Mouse (Mus musculus): Measurements from ENCODE around the gene Samm50. TPM values are rescaled to one million over a fixed set of nuclear protein-coding genes. Genes with fewer than 3 reads are reported as not detected.

Samm50 gene
- polyA plus RNA-seq, 2 experiments = 12.3 to 49.3 TPM

DNA sequence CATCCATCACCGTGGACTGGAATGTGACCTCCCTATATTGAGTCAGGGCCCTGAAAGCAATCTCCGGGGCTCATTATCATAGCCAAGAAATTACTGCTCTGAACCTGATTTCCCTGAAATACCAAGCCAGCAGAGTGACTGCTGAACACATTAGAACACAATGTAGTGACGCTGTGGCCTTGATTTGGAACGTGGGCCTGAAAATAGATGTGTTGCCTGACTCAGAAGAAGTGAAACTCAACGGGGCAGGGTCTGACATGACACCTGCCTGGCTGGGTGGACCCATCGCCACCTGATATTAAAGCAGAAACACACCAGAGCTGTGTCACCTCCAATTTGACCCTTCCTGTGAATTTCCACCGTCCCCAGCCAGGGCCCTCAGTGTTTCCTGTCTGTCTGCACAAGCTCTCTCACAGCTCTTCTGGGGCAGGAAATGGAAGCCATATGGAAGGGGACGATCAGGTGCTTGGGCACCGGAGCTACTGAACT lies 26.8 kb downstream of the Samm50 start:
- no peak for TF ChIP-seq CTCF (IDR thresholded peaks at IDR 0.05; ENCODE audit: low read depth)
- TF ChIP-seq EP300 (IDR thresholded peaks at IDR 0.05; ENCODE audit: low read depth) = no peak
- WGBS (ENCODE audit: insufficient replicate concordance) = 25% methylated on average over 9 of the region's 9 CpGs
- Histone ChIP-seq H3K4me2 (ENCODE audit: low read depth) (no peak overlapping the region), H3K36me3 (replicated peaks; ENCODE audit: control insufficient read depth, insufficient read depth, low read depth) (peaks cover 3% of the 10 kb centered on the region; the same call in 1 of the 2 replicates), H3K4me1 (replicated peaks; ENCODE audit: control insufficient read depth in 2 of 2, insufficient read depth in 2 of 2, low read length in 1 of 2) (peaks cover 0 to 14% of the 10 kb centered on the region in 2 experiments; a peak in 2 of 4 replicates), H3K9me3 (ENCODE audit: control insufficient read depth, low read length) (no peaks in the 10 kb centered on the region), H3K9ac (replicated peaks) (no peak overlapping the region), H3K4me3 (ENCODE audit: insufficient read depth in 1 of 2, low read depth in 2 of 2, low read length in 2 of 2) (no peak overlapping the region), H3K27me3 (ENCODE audit: control insufficient read depth, insufficient read depth, low read length) (no peaks in the 10 kb centered on the region; the same call in 1 of the 2 replicates), H3K27ac (no peak overlapping the region)
- DNase-seq (ENCODE audit: low read depth in 3 of 3, low spot score in 3 of 3) = no peak
- no peak for ATAC-seq (ENCODE audit: insufficient read depth)

DNA sequence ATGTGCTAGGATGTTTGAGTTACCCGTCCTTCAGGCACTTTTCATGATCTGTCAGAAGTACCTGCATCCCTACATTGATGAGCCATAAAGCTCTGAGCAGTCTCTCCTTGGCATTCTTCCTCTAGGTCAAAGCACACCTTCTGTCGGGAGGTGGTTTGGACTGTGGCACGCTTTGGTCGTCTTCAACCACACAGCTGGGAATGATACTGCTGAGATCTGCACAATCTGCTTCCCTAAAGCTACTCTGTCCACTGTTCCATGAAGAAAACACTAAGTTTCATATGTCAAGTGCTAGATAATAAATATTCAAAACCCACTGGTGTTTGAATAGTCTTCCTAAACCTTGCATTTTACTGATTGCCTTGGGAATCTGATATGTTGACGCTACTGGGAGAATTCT lies 29.5 kb downstream of the Samm50 start:
- WGBS (ENCODE audit: insufficient replicate concordance) = 70% methylated on average over 5 of the region's 5 CpGs

DNA sequence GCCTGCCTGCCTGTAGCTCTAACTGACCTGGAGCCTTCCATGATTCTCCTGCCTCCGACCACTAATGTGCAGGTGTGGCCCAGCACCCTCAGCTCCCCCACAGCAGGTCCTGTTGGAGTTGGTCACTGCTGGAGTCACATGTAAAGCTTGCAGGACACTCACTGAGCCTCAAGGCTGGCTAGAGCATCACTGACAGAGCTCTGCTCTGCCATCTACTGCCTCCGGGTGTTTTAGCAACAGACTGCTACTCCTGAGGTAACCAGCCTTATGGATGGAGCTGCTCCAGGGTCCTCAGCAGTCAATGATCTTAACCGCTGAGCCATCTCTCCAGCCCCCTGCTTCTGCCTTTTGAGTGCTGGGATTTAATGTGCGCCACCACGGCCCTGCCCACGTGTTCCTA lies 31.4 kb downstream of the Samm50 start:
- H3K4me1 ChIP-seq (replicated peaks; ENCODE audit: control insufficient read depth in 2 of 2, insufficient read depth in 2 of 2, low read length in 1 of 2) = no peaks in the 10 kb centered on the region; a peak in 1 of 4 replicates
- 41% methylated on average over 6 of the region's 6 CpGs for WGBS (ENCODE audit: insufficient replicate concordance)
- DNase-seq (ENCODE audit: low read depth in 3 of 3, low spot score in 3 of 3) (no peak), ATAC-seq (ENCODE audit: insufficient read depth) (no peak)
- no peak overlapping the region for H3K9ac ChIP-seq (replicated peaks)
- H3K27me3 ChIP-seq (ENCODE audit: control insufficient read depth, insufficient read depth, low read length) = no peaks in the 10 kb centered on the region; the same call in 1 of the 2 replicates
- TF ChIP-seq EP300 (IDR thresholded peaks at IDR 0.05; ENCODE audit: low read depth) = no peak
- peak; percentile 20; the same call in 1 of the 2 replicates for TF ChIP-seq CTCF (IDR thresholded peaks at IDR 0.05; ENCODE audit: low read depth)
- H3K27ac ChIP-seq = no peak overlapping the region
- no peaks in the 10 kb centered on the region for H3K36me3 ChIP-seq (replicated peaks; ENCODE audit: control insufficient read depth, insufficient read depth, low read depth)
- H3K4me2 ChIP-seq (ENCODE audit: low read depth) = no peak overlapping the region
- no peak overlapping the region for H3K4me3 ChIP-seq (ENCODE audit: insufficient read depth in 1 of 2, low read depth in 2 of 2, low read length in 2 of 2)
- H3K9me3 ChIP-seq (ENCODE audit: control insufficient read depth, low read length) = no peaks in the 10 kb centered on the region

More for the DNA sequence above, 29.5 kb downstream of the Samm50 start:
- DNase-seq (ENCODE audit: low read depth in 3 of 3, low spot score in 3 of 3) (no peak), ATAC-seq (ENCODE audit: insufficient read depth) (no peak)
- no peak overlapping the region for H3K4me2 ChIP-seq (ENCODE audit: low read depth)
- H3K27me3 ChIP-seq (ENCODE audit: control insufficient read depth, insufficient read depth, low read length) = no peaks in the 10 kb centered on the region; the same call in 1 of the 2 replicates
- TF ChIP-seq CTCF (IDR thresholded peaks at IDR 0.05; ENCODE audit: low read depth) (no peak), EP300 (IDR thresholded peaks at IDR 0.05; ENCODE audit: low read depth) (no peak)
- H3K27ac ChIP-seq = no peak overlapping the region
- H3K4me1 ChIP-seq (replicated peaks; ENCODE audit: control insufficient read depth in 2 of 2, insufficient read depth in 2 of 2, low read length in 1 of 2) = peaks cover 0 to 12% of the 10 kb centered on the region in 2 experiments; a peak in 2 of 4 replicates
- H3K9me3 ChIP-seq (ENCODE audit: control insufficient read depth, low read length) = no peaks in the 10 kb centered on the region
- no peaks in the 10 kb centered on the region for H3K36me3 ChIP-seq (replicated peaks; ENCODE audit: control insufficient read depth, insufficient read depth, low read depth)
- H3K4me3 ChIP-seq (ENCODE audit: insufficient read depth in 1 of 2, low read depth in 2 of 2, low read length in 2 of 2) = no peak overlapping the region
- H3K9ac ChIP-seq (replicated peaks) = no peak overlapping the region

DNA sequence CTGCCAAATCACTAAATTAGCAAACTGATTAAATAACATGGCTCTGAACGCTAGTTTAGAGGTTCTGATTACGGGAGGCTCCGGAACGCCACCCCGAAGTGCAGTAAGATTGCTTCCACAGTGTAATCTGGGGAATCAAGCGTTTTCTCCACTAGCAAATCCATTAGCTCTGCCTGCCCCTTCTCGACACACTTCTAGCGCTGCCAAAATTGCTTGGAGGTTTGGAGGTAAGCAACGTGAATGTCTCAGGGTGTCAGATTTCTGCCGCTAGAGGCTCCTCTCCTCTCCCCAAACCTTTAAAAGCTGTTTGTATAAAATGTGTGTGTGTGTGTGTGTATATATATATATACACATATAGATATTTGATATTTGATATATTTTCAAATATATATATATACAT lies 32.7 kb downstream of the Samm50 start:
- H3K36me3 ChIP-seq (replicated peaks; ENCODE audit: control insufficient read depth, insufficient read depth, low read depth) = no peaks in the 10 kb centered on the region
- ATAC-seq (ENCODE audit: insufficient read depth) (no peak), DNase-seq (ENCODE audit: low read depth in 3 of 3, low spot score in 3 of 3) (no peak)
- whole genome bisulfite sequencing (ENCODE audit: insufficient replicate concordance) = 53% methylated on average over 10 of the region's 10 CpGs
- H3K4me2 ChIP-seq (ENCODE audit: low read depth) = no peak overlapping the region
- H3K4me3 ChIP-seq (ENCODE audit: insufficient read depth in 1 of 2, low read depth in 2 of 2, low read length in 2 of 2) = no peak overlapping the region
- no peaks in the 10 kb centered on the region for H3K27me3 ChIP-seq (ENCODE audit: control insufficient read depth, insufficient read depth, low read length)
- no peak overlapping the region for H3K9ac ChIP-seq (replicated peaks)
- peaks cover 0 to under 1% of the 10 kb centered on the region in 2 experiments; a peak in 1 of 4 replicates for H3K4me1 ChIP-seq (replicated peaks; ENCODE audit: control insufficient read depth in 2 of 2, insufficient read depth in 2 of 2, low read length in 1 of 2)
- H3K9me3 ChIP-seq (ENCODE audit: control insufficient read depth, low read length) = no peaks in the 10 kb centered on the region
- TF ChIP-seq EP300 (IDR thresholded peaks at IDR 0.05; ENCODE audit: low read depth) (no peak), CTCF (IDR thresholded peaks at IDR 0.05; ENCODE audit: low read depth) (no peak)
- H3K27ac ChIP-seq = no peak overlapping the region

DNA sequence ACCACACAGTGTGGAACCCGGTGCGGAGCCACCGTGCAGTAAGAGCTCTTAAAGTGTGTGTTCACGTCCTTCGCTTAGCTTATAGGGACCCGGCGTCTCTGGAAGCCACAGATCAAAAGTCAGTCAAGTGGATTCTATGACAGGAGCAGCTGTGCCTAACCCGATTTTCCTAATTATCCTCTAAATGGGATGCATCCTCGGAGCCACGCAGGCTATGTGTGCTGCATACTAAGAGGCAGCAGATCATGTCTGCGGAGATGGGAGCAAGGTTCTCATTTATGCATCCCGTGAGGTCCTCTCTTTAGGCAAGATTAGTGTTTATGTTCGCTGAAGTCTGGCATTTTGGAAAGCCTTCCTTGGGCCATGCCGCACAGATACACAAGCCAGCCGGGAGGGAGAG lies 34.9 kb downstream of the Samm50 start:
- Histone ChIP-seq H3K27me3 (ENCODE audit: control insufficient read depth, insufficient read depth, low read length) (no peaks in the 10 kb centered on the region), H3K9me3 (ENCODE audit: control insufficient read depth, low read length) (no peaks in the 10 kb centered on the region), H3K27ac (no peak overlapping the region), H3K36me3 (replicated peaks; ENCODE audit: control insufficient read depth, insufficient read depth, low read depth) (no peaks in the 10 kb centered on the region), H3K4me2 (ENCODE audit: low read depth) (no peak overlapping the region), H3K4me1 (replicated peaks; ENCODE audit: control insufficient read depth in 2 of 2, insufficient read depth in 2 of 2, low read length in 1 of 2) (peaks cover 10 to 17% of the 10 kb centered on the region in 2 experiments), H3K9ac (replicated peaks) (no peak overlapping the region), H3K4me3 (ENCODE audit: insufficient read depth in 1 of 2, low read depth in 2 of 2, low read length in 2 of 2) (no peak overlapping the region)
- ATAC-seq (ENCODE audit: insufficient read depth) (no peak), DNase-seq (ENCODE audit: low read depth in 3 of 3, low spot score in 3 of 3) (no peak)
- no peak for TF ChIP-seq CTCF (IDR thresholded peaks at IDR 0.05; ENCODE audit: low read depth)
- no peak for TF ChIP-seq EP300 (IDR thresholded peaks at IDR 0.05; ENCODE audit: low read depth)
- 81% methylated on average over 15 of the region's 15 CpGs for WGBS (ENCODE audit: insufficient replicate concordance)
